Mouse (Mus musculus): ENCODE data around the gene Gle1.

Gene Gle1

GRCm38 (mm10) chr2:29965250-29965843 lies 30.1 kb downstream of the Gle1 start, which contains the start of gene Sptan1:
TSS of gene Sptan1 (plus strand) at chr2:29965560.
- DNase-seq, result peak; percentile 97

- peak; percentile 58 for DNase-seq
Measured at GRCm38 (mm10) chr2:29965906-29966305, 30.7 kb downstream of the Gle1 start.

- peak; percentile 19 for DNase-seq
Measured at GRCm38 (mm10) chr2:29966826-29967225, 31.6 kb downstream of the Gle1 start.

GRCm38 (mm10) chr2:29967768-29968167 lies 32.5 kb downstream of the Gle1 start:
- DNase-seq, result peak; percentile 12

DNA sequence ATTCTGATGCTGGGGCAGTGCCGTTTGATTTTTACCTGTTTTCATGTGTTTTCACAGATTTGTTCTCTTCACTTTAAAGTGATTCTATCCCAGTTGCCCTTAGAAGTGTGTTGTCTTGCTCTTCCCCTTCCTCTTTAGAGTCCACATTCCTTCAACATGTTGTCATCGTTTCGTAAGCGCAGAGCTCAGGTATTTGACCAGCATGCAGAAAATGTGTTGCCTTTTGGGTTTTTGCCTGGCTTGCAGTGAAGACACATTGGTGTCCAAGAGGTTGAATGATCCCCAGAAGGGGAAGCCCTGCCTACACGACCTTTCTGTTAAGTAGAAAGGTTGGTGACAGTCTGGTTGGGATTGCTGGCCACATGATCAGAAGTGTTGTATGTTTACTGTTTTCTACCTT lies 33.4 kb downstream of the Gle1 start:
- no peak for DNase-seq

GRCm38 (mm10) chr2:29971838-29972635 lies 36.8 kb downstream of the Gle1 start:
- DNase-seq, result no peak

GRCm38 (mm10) chr2:29973525-29973924 lies 38.3 kb downstream of the Gle1 start:
- peak; percentile 6 for DNase-seq

GRCm38 (mm10) chr2:29977307-29977706 lies 42.1 kb downstream of the Gle1 start:
- peak; percentile 67 for DNase-seq

GRCm38 (mm10) chr2:29980661-29981060 lies 45.4 kb downstream of the Gle1 start:
- no peak for DNase-seq

DNA sequence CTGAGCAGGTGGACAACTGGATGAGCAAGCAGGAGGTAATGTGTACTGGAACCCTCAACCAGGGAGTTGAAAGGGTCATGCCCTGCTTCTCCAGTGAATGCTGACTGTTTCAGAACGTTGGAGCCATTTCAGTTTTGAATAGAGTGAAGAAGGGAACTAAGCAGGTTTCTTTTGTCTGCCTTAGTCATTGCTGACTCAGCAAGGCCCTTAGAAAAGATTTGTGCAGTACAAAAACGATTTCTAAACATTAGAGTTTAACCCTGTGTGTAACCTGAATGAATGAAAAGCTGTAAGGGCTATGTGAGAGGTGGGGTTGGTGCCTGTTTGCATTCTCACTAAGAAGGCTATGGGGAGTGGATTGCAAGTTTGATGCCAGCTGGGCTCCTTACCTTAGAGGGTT lies 56.7 kb downstream of the Gle1 start:
- no peak for DNase-seq

GRCm38 (mm10) chr2:30009101-30009500 lies 73.9 kb downstream of the Gle1 start:
- no peak for DNase-seq

All from embryo, embryonic 11 days (tissue).